Mouse (Mus musculus): ENCODE results near the gene Rbm20. TPM values are rescaled to one million over a fixed set of nuclear protein-coding genes. Genes with fewer than 3 reads are reported as not detected.

Gene Rbm20
- total RNA-seq, 1 experiment: 2.5 TPM

GRCm38 (mm10) chr19:53738701-53739131 is 61.6 kb downstream of the Rbm20 start:
- DNase-seq (ENCODE audit: low read depth, low spot score): no peak
- in situ Hi-C loops (cut with MboI; ENCODE audit: low sequenced_read_pairs in 2 of 2, unreplicated experiment in 2 of 2): no loop called here
- Histone ChIP-seq H3K36me3 (ENCODE audit: control insufficient read depth, insufficient read depth, low read length, poor library complexity, severe bottlenecking) (no peaks in the 10 kb centered on the region), H3K4me3 (ENCODE audit: insufficient read depth in 1 of 2, low read depth in 1 of 2, low read length in 2 of 2, poor library complexity in 1 of 2, severe bottlenecking in 1 of 2) (no peak overlapping the region), H3K9me3 (ENCODE audit: control insufficient read depth, insufficient read depth, low read depth, low read length) (no peaks in the 10 kb centered on the region), H3K4me1 (ENCODE audit: control insufficient read depth in 2 of 2, insufficient read depth in 2 of 2, low read length in 2 of 2, poor library complexity in 1 of 2) (peaks cover 0 to 2% of the 10 kb centered on the region in 2 experiments; a peak in 1 of 4 replicates), H3K27ac (ENCODE audit: insufficient read depth, low read depth, low read length, poor library complexity, severe bottlenecking) (no peak overlapping the region), H3K9ac (ENCODE audit: insufficient read depth, low read depth, low read length, poor library complexity, severe bottlenecking) (no peak overlapping the region)
- TF ChIP-seq HCFC1 (IDR thresholded peaks at IDR 0.05; ENCODE audit: borderline replicate concordance, insufficient read depth, low read length): no peak
- TF ChIP-seq MAFK (IDR thresholded peaks at IDR 0.05; ENCODE audit: insufficient read depth, low read depth, low read length): no peak
- no peak for TF ChIP-seq ZC3H11A (IDR thresholded peaks at IDR 0.05; ENCODE audit: borderline replicate concordance, low read depth, low read length)
- no peak for TF ChIP-seq CHD2 (IDR thresholded peaks at IDR 0.05; ENCODE audit: low read depth, low read length)
- TF ChIP-seq ZNF384 (IDR thresholded peaks at IDR 0.05; ENCODE audit: low read depth, low read length): no peak

- no peaks in the 10 kb centered on the region for H3K9me3 ChIP-seq (ENCODE audit: control insufficient read depth, insufficient read depth, low read depth, low read length)
- in situ Hi-C loops (cut with MboI; ENCODE audit: low sequenced_read_pairs in 2 of 2, unreplicated experiment in 2 of 2): no loop called here
- DNase-seq (ENCODE audit: low read depth, low spot score): no peak
- H3K27ac ChIP-seq (ENCODE audit: insufficient read depth, low read depth, low read length, poor library complexity, severe bottlenecking): no peak overlapping the region
- no peak overlapping the region for H3K4me3 ChIP-seq (ENCODE audit: insufficient read depth in 1 of 2, low read depth in 1 of 2, low read length in 2 of 2, poor library complexity in 1 of 2, severe bottlenecking in 1 of 2)
- H3K9ac ChIP-seq (ENCODE audit: insufficient read depth, low read depth, low read length, poor library complexity, severe bottlenecking): no peak overlapping the region
- H3K4me1 ChIP-seq (ENCODE audit: control insufficient read depth in 2 of 2, insufficient read depth in 2 of 2, low read length in 2 of 2, poor library complexity in 1 of 2): peaks cover 0 to 2% of the 10 kb centered on the region in 2 experiments; a peak in 1 of 4 replicates
- TF ChIP-seq ZC3H11A (IDR thresholded peaks at IDR 0.05; ENCODE audit: borderline replicate concordance, low read depth, low read length) (no peak), CHD2 (IDR thresholded peaks at IDR 0.05; ENCODE audit: low read depth, low read length) (no peak), ZNF384 (IDR thresholded peaks at IDR 0.05; ENCODE audit: low read depth, low read length) (no peak), MAFK (IDR thresholded peaks at IDR 0.05; ENCODE audit: insufficient read depth, low read depth, low read length) (no peak), HCFC1 (IDR thresholded peaks at IDR 0.05; ENCODE audit: borderline replicate concordance, insufficient read depth, low read length) (no peak)
- H3K36me3 ChIP-seq (ENCODE audit: control insufficient read depth, insufficient read depth, low read length, poor library complexity, severe bottlenecking): no peaks in the 10 kb centered on the region
These were observed 62.6 kb downstream of the Rbm20 start for GRCm38 (mm10) chr19:53739570-53740266.

GRCm38 (mm10) chr19:53740750-53741380 is 63.8 kb downstream of the Rbm20 start:
- H3K36me3 ChIP-seq (ENCODE audit: control insufficient read depth, insufficient read depth, low read length, poor library complexity, severe bottlenecking): no peaks in the 10 kb centered on the region
- peak; percentile 60 for DNase-seq (ENCODE audit: low read depth, low spot score)
- H3K9ac ChIP-seq (ENCODE audit: insufficient read depth, low read depth, low read length, poor library complexity, severe bottlenecking): no peak overlapping the region
- no peak overlapping the region for H3K4me3 ChIP-seq (ENCODE audit: insufficient read depth in 1 of 2, low read depth in 1 of 2, low read length in 2 of 2, poor library complexity in 1 of 2, severe bottlenecking in 1 of 2)
- H3K9me3 ChIP-seq (ENCODE audit: control insufficient read depth, insufficient read depth, low read depth, low read length): no peaks in the 10 kb centered on the region
- H3K4me1 ChIP-seq (ENCODE audit: control insufficient read depth in 2 of 2, insufficient read depth in 2 of 2, low read length in 2 of 2, poor library complexity in 1 of 2): peaks cover 0 to 2% of the 10 kb centered on the region in 2 experiments; a peak in 1 of 4 replicates
- peak; percentile 26; the same call in 1 of the 2 replicates for TF ChIP-seq CHD2 (IDR thresholded peaks at IDR 0.05; ENCODE audit: low read depth, low read length)
- TF ChIP-seq ZC3H11A (IDR thresholded peaks at IDR 0.05; ENCODE audit: borderline replicate concordance, low read depth, low read length): no peak
- in situ Hi-C loops (cut with MboI; ENCODE audit: low sequenced_read_pairs in 2 of 2, unreplicated experiment in 2 of 2): no loop called here
- H3K27ac ChIP-seq (ENCODE audit: insufficient read depth, low read depth, low read length, poor library complexity, severe bottlenecking): no peak overlapping the region

- no peaks in the 10 kb centered on the region for H3K9me3 ChIP-seq (ENCODE audit: control insufficient read depth, insufficient read depth, low read depth, low read length)
- no peak for DNase-seq (ENCODE audit: low read depth, low spot score)
- in situ Hi-C loops (cut with MboI; ENCODE audit: low sequenced_read_pairs in 2 of 2, unreplicated experiment in 2 of 2): no loop called here
- H3K36me3 ChIP-seq (ENCODE audit: control insufficient read depth, insufficient read depth, low read length, poor library complexity, severe bottlenecking): no peaks in the 10 kb centered on the region
- peaks cover 0 to 2% of the 10 kb centered on the region in 2 experiments; a peak in 1 of 4 replicates for H3K4me1 ChIP-seq (ENCODE audit: control insufficient read depth in 2 of 2, insufficient read depth in 2 of 2, low read length in 2 of 2, poor library complexity in 1 of 2)
- no peak overlapping the region for H3K4me3 ChIP-seq (ENCODE audit: insufficient read depth in 1 of 2, low read depth in 1 of 2, low read length in 2 of 2, poor library complexity in 1 of 2, severe bottlenecking in 1 of 2)
- H3K9ac ChIP-seq (ENCODE audit: insufficient read depth, low read depth, low read length, poor library complexity, severe bottlenecking): no peak overlapping the region
- TF ChIP-seq HCFC1 (IDR thresholded peaks at IDR 0.05; ENCODE audit: borderline replicate concordance, insufficient read depth, low read length) (no peak), MAFK (IDR thresholded peaks at IDR 0.05; ENCODE audit: insufficient read depth, low read depth, low read length) (no peak), ZC3H11A (IDR thresholded peaks at IDR 0.05; ENCODE audit: borderline replicate concordance, low read depth, low read length) (no peak), CHD2 (IDR thresholded peaks at IDR 0.05; ENCODE audit: low read depth, low read length) (no peak), ZNF384 (IDR thresholded peaks at IDR 0.05; ENCODE audit: low read depth, low read length) (no peak)
- H3K27ac ChIP-seq (ENCODE audit: insufficient read depth, low read depth, low read length, poor library complexity, severe bottlenecking): no peak overlapping the region
These were observed 64.8 kb downstream of the Rbm20 start for GRCm38 (mm10) chr19:53741902-53742301.
